Mouse (Mus musculus) hematopoietic stem cell, adult 5-6 weeks (primary cell): ENCODE data around the gene Fermt3. TPM values are rescaled to one million over a fixed set of nuclear protein-coding genes. Genes with fewer than 3 reads are reported as not detected.

Experiments
- ATAC-seq, 2 experiments: fragments of 125-278 bp in 1 of 2; replicated peaks in 1 of 2; 2 replicates each; pipeline ENCODE4 v1.8.0; 2016 to 2017; ENCODE audit warnings: inconsistent platforms in 2 of 2, mild to moderate bottlenecking in 2 of 2, moderate number of reproducible peaks in 2 of 2, low read depth in 1 of 2, moderate TSS enrichment in 1 of 2; ENCODE audit not compliant: low FRiP score in 2 of 2, poor library complexity in 2 of 2, severe bottlenecking in 2 of 2, insufficient read depth in 1 of 2, low TSS enrichment in 1 of 2
- total RNA-seq: library from RNA; stranded (forward); fragments of 172-1452, 232-1000 nt; gene quantifications from 2 replicates; pipeline ENCODE4 v1.2.3, GENCODE M21; 2017

The Fermt3 gene
- total RNA-seq, 1 experiment from 2014 or later = 220 TPM

DNA sequence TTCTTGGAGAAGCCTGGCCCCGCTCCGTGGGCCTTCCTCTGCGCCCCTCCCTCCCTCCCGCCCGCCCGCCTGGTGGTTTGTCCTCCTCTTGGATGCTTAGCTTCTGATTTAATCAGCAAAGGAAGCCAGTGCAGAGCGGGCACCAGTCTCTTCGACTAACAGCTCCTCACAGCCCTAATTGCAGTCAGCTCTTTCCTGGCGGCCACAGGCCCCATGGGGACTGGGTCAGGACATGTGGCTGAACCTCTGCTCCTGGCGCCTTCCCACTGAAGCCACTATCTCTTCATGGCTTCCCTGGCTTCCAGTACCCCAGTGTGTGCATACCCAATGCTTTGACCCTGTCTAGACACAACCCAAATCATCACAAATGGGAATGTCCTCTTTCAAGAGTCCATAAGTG, 62.8 kb downstream of the Fermt3 start:
- no peak for ATAC-seq

DNA sequence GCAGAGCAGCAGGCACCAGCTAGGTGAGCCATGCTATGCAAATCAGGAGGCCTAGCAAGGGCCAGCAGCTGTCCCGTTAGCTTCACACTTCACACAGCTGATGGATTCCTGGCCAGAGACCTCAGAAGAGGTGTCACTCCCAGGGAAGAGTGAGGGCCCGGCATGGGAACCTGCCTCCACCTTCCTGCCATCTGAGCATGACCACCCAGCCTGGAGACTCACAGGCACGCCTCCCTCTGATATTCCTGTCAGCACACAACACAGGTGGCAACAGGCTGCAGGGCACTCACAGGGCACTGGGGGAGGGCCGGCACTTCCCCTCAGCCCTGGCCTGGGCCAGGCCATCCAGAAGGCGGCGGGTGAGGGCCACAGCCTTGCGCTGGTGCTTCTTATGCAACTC, 63.8 kb downstream of the Fermt3 start:
- ATAC-seq = no peak

DNA sequence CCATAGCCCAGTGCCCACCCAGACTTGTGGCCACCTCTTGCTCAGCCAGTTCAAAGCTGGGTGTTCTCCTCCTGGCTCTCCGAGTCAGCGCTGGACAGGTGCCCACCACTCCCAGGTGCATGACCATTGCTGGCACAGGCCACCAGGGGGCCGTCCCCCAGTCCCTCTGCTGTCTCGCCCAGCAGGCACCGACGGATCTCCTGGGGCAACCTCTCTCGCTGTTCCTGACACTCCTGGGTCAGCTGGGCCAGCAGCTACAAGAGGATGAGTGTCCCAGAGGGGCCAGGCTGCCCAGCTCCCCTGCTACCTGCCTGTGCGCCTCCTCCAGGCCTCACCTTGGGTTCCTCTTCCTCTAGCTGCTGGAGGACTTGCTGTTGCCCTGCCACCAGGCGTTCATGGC, 65.2 kb downstream of the Fermt3 start:
- ATAC-seq = no peak

DNA sequence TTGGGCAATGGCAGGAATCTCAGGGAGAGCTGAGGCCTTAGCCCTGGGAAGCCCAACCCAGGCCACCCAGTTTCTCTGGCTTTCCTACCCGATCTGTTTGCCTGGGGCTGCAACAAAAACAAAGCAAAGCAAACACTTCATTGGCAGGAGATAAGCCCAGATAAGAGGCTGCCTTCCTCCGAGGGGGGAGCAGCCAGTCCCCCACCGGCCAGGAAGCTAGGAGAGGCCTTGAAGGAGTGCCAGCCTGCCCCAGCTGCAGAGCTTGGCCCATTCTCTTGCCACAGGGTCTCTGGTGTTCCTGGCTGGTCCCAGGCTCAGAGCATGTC, 66.6 kb downstream of the Fermt3 start:
- no peak for ATAC-seq

GRCm38 (mm10) chr19:6951994-6952711, 67.1 kb downstream of the Fermt3 start:
- peak; percentile 8 to 13; a peak in 2 of 4 replicates for ATAC-seq

DNA sequence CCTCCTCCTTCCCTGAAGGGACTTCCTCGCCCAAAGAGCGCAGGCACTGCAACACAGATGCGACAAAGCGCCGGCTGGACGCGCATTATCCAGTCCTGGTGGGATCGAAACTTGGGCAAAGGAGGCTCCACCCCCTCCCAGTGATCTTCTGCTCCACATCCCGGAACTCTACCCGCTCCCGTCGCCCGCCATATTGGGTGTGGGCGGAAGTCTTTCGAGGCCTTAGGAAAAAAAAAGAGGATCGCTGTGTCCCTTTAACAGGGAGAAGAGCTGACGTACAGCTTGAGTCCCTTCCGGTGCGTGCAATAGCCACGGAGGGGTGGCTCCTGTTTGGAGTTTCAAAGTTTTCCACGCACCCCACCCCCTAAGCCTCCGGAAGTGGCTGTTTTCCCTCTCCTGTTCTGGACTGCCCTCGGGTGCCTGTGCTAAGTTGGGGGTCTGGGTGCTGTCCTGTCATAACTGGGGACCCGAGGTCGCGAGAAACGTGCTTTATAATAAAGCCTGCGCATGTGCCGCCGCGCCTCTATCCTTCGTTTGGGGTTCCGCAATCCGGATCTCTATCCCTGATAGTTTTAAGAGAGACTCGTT, 67.8 kb downstream of the Fermt3 start:
- ATAC-seq = peak; percentile 64 to 79

GRCm38 (mm10) chr19:6950613-6951153, 68.6 kb downstream of the Fermt3 start:
- ATAC-seq = peak in 1 of 2 experiments; percentile 13; a peak in 2 of 4 replicates

DNA sequence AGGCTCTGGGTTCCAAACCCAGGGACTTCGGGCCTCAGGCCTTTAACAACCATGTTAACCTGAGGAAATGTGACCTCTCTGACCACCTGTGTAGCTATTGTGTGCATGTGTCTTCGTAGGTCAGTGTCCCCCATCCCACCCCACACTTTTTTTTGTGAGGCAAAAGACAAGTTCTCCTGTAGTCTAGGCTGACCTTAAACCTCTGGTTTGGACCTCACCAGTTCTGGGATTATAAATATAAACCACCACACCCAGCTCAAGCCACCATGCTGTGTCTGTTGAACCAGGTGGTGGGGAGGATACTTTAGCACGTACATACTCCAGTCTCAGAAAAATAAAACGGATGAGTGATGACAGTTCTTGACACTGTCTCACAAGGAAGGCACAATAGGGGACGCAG, 69.3 kb downstream of the Fermt3 start:
- ATAC-seq = no peak

DNA sequence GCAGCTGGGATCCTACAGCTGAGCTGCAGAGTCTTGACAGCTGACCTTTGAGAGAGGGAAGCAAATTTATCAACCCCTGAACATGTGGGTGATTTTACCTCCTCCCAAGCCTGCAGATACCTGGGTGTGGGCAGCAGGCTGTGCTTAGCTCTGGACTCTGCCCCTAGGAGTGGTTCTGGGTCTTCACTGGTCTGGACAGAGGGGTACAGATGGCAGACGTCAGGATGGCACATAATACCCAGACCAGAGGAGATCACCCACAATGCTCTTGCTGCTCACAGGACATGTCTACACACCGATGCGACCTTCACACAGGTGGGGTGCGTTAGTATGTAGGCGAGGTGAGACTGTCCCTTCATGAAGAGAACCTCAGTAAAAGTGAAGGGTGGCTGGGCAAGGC, 69.7 kb downstream of the Fermt3 start:
- ATAC-seq = no peak

Other genes starting within 250 kb of the Fermt3 start
- gene Rps6ka4, start 178.8 kb downstream of the Fermt3 start, total RNA-seq = 3.3 and 4.8 TPM in 2 replicates
- 28.1 and 31.2 TPM in 2 replicates for gene Ccdc88b, start 161.3 kb downstream of the Fermt3 start, total RNA-seq
- gene Trmt112, start 109.8 kb downstream of the Fermt3 start, total RNA-seq = 249 and 328 TPM in 2 replicates
- gene Prdx5, start 109.4 kb downstream of the Fermt3 start, total RNA-seq = 282 and 414 TPM in 2 replicates
- 15.3 and 16.0 TPM in 2 replicates for gene Esrra, start 97.7 kb downstream of the Fermt3 start, total RNA-seq
- not detected in 2 replicates for gene Catsperz, start 94.1 kb downstream of the Fermt3 start, total RNA-seq
- gene Kcnk4, start 85.0 kb downstream of the Fermt3 start, total RNA-seq = not detected in 2 replicates
- gene Bad, start 77.6 kb downstream of the Fermt3 start, total RNA-seq = 21.9 and 30.1 TPM in 2 replicates
- 19.5 and 20.3 TPM in 2 replicates for gene Gpr137, start 77.0 kb downstream of the Fermt3 start, total RNA-seq
- gene Ppp1r14b, start 44.5 kb downstream of the Fermt3 start, total RNA-seq = 89.4 and 98.0 TPM in 2 replicates
- gene Plcb3, start 43.0 kb downstream of the Fermt3 start, total RNA-seq = 9.1 and 12.3 TPM in 2 replicates
- 67.0 and 99.5 TPM in 2 replicates for gene Fkbp2, start 39.0 kb downstream of the Fermt3 start, total RNA-seq
- gene Vegfb, start 31.8 kb downstream of the Fermt3 start, total RNA-seq = 6.4 and 9.2 TPM in 2 replicates
- 7.7 and 20.5 TPM in 2 replicates for gene Dnajc4, start 26.9 kb downstream of the Fermt3 start, total RNA-seq
- 8.5 and 9.9 TPM in 2 replicates for gene Nudt22, start 23.4 kb downstream of the Fermt3 start, total RNA-seq
- 1.6 and 2.2 TPM in 2 replicates for gene Trpt1, start 23.3 kb downstream of the Fermt3 start, total RNA-seq
- 162 and 250 TPM in 2 replicates for gene Stip1, start 20.5 kb upstream of the Fermt3 start, total RNA-seq
- gene Macrod1, start 37.3 kb upstream of the Fermt3 start, total RNA-seq = 5.2 and 11.2 TPM in 2 replicates
- not detected in 2 replicates for gene Flrt1, start 86.3 kb upstream of the Fermt3 start, total RNA-seq
- 72.4 and 74.3 TPM in 2 replicates for gene Otub1, start 186.8 kb upstream of the Fermt3 start, total RNA-seq
- gene Cox8a, start 198.1 kb upstream of the Fermt3 start, total RNA-seq = 361 and 451 TPM in 2 replicates
- 39.5 and 43.1 TPM in 2 replicates for gene Naa40, start 221.7 kb upstream of the Fermt3 start, total RNA-seq
- 19.1 and 20.6 TPM in 2 replicates for gene Rcor2, start 247.9 kb upstream of the Fermt3 start, total RNA-seq